Mouse (Mus musculus) myocyte (in vitro differentiated cells): ENCODE results near the gene Neurl2.
"Not testable (repeated sequence)": the region's sequence is repeated elsewhere in the genome, so short reads cannot be mapped to it uniquely, and the experiment has no call there.

Experiments
- E2F4 ChIP-seq: IDR thresholded peaks from one replicate; pipeline ENCODE4 v1.6.1; 2011; ENCODE audit warnings: mild to moderate bottlenecking, control low read depth, moderate library complexity; ENCODE audit not compliant: insufficient read depth
- MAX ChIP-seq: IDR thresholded peaks from one replicate; pipeline ENCODE4 v1.6.1; 2011; ENCODE audit warnings: low read depth, mild to moderate bottlenecking, control low read depth
- MYOD1 ChIP-seq, 3 experiments: IDR thresholded peaks; one replicate each; pipeline ENCODE4 v1.6.1; 2011; ENCODE audit warnings: control low read depth in 2 of 3, low read depth in 2 of 3, mild to moderate bottlenecking in 2 of 3, moderate library complexity in 1 of 3; ENCODE audit not compliant: insufficient read length in 2 of 3, control insufficient read depth in 1 of 3
- MYOG ChIP-seq, 3 experiments: IDR thresholded peaks; one replicate each; pipeline ENCODE4 v1.6.1; 2011; ENCODE audit warnings: control low read depth in 2 of 3, low read depth in 2 of 3, mild to moderate bottlenecking in 2 of 3; ENCODE audit not compliant: insufficient read length in 2 of 3, control insufficient read depth in 1 of 3, insufficient read depth in 1 of 3
- POLR2A ChIP-seq: IDR thresholded peaks from one replicate; pipeline ENCODE4 v1.6.1; 2011; ENCODE audit warnings: low read depth, mild to moderate bottlenecking, control low read depth, moderate library complexity; ENCODE audit not compliant: insufficient read length
- POLR2AphosphoS2 ChIP-seq: IDR thresholded peaks from one replicate; pipeline ENCODE4 v1.6.1; 2011; ENCODE audit warnings: low read depth, control low read depth; ENCODE audit not compliant: insufficient read length
- REST ChIP-seq: IDR thresholded peaks from one replicate; pipeline ENCODE4 v1.6.1; 2011; ENCODE audit warnings: mild to moderate bottlenecking, control low read depth, moderate library complexity; ENCODE audit not compliant: insufficient read depth, insufficient read length
- SRF ChIP-seq: IDR thresholded peaks from one replicate; pipeline ENCODE4 v1.6.1; 2011; ENCODE audit warnings: low read depth; ENCODE audit not compliant: control insufficient read depth, insufficient read length
- TCF12 ChIP-seq: IDR thresholded peaks from one replicate; pipeline ENCODE4 v1.6.1; 2011; ENCODE audit warnings: mild to moderate bottlenecking, control low read depth; ENCODE audit not compliant: poor library complexity, insufficient read depth, severe bottlenecking
- TCF3 ChIP-seq: IDR thresholded peaks from one replicate; pipeline ENCODE4 v1.6.1; 2011; ENCODE audit warnings: low read depth, control low read depth; ENCODE audit not compliant: insufficient read length
- USF1 ChIP-seq: IDR thresholded peaks from one replicate; pipeline ENCODE4 v1.6.1; 2011; ENCODE audit warnings: low read depth, mild to moderate bottlenecking, control low read depth, moderate library complexity

DNA sequence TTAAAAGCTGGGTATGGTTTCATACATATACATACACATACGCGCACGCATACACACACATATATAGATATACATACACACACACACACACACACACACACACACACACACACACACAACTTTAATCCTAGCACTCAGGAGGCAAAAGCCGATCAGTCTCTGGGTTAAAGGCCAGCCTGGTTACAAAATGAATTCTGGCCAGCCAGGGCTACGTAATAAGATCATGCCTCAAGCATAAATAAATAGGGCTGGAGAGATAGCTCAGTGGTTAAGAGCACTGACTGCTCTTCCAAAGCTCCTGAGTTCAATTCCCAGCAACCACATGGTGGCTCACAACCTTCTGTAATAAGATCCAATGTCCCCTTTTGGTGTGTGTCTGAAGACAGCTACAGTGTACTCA is 22.3 kb upstream of the Neurl2 start:
- TF ChIP-seq POLR2A; E2F4; POLR2AphosphoS2; MAX; TCF12; MYOD1 (IDR thresholded peaks at IDR 0.05; ENCODE audit: control insufficient read depth in 1 of 3, insufficient read length in 2 of 3, low read depth in 2 of 3); USF1; MYOG (IDR thresholded peaks at IDR 0.05; ENCODE audit: control insufficient read depth in 1 of 3, insufficient read depth in 1 of 3, insufficient read length in 2 of 3, low read depth in 2 of 3); SRF; TCF3; REST: not testable (repeated sequence)
